Mouse (Mus musculus) E14TG2a.4 (cell line): Measurements from ENCODE around the gene Ddx52.

ENCODE experiments used
- H3K27me3 ChIP-seq: 2 replicates; pipeline ENCODE4 v1.6.1; 2014; ENCODE audit warnings: low read length, control low read depth; ENCODE audit not compliant: insufficient read depth
- H3K36me3 ChIP-seq: 2 replicates; pipeline ENCODE4 v1.6.1; 2014; ENCODE audit warnings: low read length, control low read depth; ENCODE audit not compliant: insufficient read depth
- H3K4me1 ChIP-seq: replicated peaks from 2 replicates; pipeline ENCODE4 v1.6.1; 2014; ENCODE audit warnings: low read depth, low read length, control low read depth
- H3K4me3 ChIP-seq: replicated peaks from 2 replicates; pipeline ENCODE4 v1.5.1; 2014; ENCODE audit warnings: mild to moderate bottlenecking, low read length
- H3K9me3 ChIP-seq: 2 replicates; pipeline ENCODE4 v1.6.1; 2014; ENCODE audit warnings: low read length, control low read depth
- CTCF ChIP-seq: conservative IDR thresholded peaks from 2 replicates; pipeline ENCODE4 v1.5.1; 2014; ENCODE audit warnings: low read length
- NANOG ChIP-seq: IDR thresholded peaks from 2 replicates; pipeline ENCODE4 v1.6.1; 2014; ENCODE audit warnings: borderline replicate concordance, low read length, mixed read lengths
- POU5F1 ChIP-seq: IDR thresholded peaks from 2 replicates; pipeline ENCODE4 v1.6.1; 2014; ENCODE audit warnings: low read length, borderline replicate concordance

Gene Ddx52

DNA sequence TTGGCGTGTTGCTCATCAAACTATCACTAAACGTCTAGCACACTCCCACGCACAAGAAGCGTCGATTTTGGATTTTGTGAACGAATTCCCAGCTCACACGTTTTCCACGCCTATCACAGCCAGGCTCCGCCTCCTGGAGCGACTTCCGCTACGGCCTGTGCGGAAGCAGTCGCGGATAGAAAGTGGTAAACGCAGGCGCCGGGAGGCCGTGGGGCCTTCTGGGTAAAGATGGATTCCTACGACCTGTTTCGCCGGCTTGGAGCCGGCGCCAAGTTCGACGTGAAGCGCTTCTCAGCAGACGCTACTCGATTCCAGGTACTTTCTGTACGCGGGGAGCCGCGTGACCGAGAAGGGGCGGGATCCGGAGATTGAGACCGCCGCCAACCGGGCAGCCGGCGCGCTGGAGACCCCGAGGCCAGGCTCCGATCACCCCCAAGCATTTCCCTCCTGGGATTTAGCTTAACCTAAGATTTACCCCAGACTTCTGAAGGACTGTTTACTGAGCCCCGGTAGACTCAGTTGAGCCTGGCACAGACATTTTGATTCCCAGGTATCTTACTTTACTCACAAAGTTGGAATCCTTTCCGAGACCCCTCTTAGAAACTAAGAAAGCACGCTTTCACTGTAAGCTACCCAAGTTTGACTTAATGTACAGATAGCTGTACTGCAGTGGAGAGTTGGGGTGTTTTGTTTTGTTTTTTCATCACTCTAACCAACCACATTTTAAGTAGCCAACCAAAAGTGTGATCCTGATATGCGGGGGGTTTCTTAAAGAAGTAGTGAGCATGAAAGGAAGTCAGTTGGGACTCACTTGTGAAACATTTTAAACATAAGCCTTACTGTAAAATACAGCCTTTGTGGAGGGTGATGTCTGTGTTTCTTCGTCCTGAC, at the start of gene Ddx52:
TSS of gene Ddx52 (plus strand) at position 113 of the 891 bp plus-strand sequence.
- no peaks in the 10 kb centered on the region for H3K9me3 ChIP-seq
- H3K27me3 ChIP-seq = peaks cover 8% of the 10 kb centered on the region; the same call in 1 of the 2 replicates
- peaks cover 41% of the 10 kb centered on the region for H3K36me3 ChIP-seq
- TF ChIP-seq POU5F1 (no peak), NANOG (no peak), CTCF (no peak)
- peak within 1 kb of the TSS; percentile 94 for H3K4me3 ChIP-seq
- peaks cover 18% of the 10 kb centered on the region for H3K4me1 ChIP-seq

DNA sequence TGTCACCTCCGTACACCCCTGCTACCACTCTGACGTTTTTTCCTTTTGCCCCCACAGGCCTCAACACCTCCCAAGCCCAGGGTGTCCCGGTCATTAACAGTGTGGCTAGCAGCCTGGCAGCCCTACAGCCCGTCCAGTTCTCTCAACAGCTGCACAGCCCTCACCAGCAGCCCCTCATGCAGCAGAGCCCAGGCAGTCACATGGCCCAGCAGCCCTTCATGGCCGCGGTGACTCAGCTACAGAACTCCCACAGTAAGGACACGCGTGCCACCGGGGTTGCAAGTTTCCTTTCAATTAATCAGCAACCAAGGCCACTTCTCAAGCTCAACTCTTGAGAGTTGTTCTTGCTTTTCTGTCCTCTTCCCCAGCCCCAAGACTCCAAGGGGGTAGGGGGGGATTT, 48.5 kb upstream of the Ddx52 start:
- peaks cover 32% of the 10 kb centered on the region for H3K4me1 ChIP-seq
- H3K36me3 ChIP-seq = no peaks in the 10 kb centered on the region
- H3K4me3 ChIP-seq = no peak overlapping the region
- no peaks in the 10 kb centered on the region for H3K9me3 ChIP-seq
- H3K27me3 ChIP-seq = 0 out of 2 replicates have a peak, but pooled peaks cover 2% of the 10 kb centered on the region
- TF ChIP-seq CTCF = no peak
- no peak for TF ChIP-seq POU5F1
- no peak for TF ChIP-seq NANOG

DNA sequence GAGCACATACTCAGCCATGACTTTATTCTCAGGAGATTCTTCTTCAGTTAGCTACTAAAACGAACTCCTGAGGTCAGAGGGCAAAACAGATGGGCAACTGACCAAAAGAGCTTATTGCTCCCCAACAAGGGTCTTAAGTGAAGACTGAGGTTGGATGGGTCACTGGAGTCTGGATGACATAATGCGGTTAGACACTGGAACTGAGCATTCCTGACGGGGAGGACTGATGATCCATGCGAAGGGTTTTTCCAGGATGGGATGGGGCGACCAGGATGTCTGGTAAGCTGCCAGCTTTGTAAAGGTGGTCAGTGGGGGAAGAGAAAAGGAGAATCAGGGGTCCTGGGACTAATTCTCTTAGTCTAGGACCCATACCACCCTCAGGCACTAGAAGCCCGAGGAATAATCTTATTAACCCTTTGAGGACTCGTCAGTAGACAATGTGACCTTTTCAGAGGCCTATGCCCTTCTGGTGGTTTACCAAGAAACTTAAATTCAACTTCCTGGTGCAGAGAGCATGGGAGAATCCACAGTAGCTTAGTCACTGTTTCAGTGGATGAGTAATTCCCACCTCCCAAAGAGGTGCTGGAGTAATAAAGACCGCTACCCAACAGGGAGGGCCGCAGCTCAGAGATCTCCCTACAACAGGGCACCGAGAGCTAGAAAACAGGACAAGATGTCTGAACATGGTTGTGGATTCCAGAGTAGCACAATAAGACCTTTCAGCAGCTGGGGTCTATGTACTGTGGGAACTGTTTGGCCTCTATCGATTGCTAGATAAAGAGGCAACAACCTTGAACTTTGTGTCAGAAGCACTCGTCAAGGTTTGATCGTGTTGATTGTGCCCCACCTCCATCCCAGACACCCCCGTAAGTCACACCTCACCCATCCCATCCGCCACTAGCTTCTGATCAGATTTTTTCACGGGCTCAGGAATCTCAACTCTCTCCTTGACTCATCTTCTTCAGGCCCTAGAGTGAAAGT, 45.1 kb upstream of the Ddx52 start:
- Histone ChIP-seq H3K27me3 (no peaks in the 10 kb centered on the region), H3K36me3 (no peaks in the 10 kb centered on the region), H3K9me3 (no peaks in the 10 kb centered on the region), H3K4me3 (no peak overlapping the region), H3K4me1 (peaks cover 18% of the 10 kb centered on the region)
- TF ChIP-seq POU5F1 (no peak), CTCF (no peak), NANOG (no peak)

DNA sequence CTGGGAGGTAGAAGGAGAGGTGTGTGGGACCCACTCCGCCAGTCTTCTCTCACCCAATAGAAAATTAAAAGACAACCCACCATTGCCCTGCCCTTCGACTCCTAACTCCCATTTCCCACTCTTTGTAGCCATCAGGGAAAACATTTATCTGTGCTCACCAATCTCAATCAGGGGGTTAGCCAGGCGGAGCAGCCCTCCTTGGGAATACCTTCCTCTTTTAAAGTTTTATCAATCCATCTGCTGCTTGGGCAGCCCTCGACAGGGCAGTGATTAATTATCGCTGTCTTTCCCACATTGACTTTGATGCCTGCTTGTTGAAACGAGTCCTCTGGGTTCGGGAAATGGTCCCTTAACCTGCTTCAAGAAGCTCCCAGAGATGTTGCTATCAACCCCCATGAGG, 44.3 kb upstream of the Ddx52 start:
- Histone ChIP-seq H3K36me3 (no peaks in the 10 kb centered on the region), H3K4me3 (no peak overlapping the region), H3K4me1 (peaks cover 10% of the 10 kb centered on the region), H3K9me3 (no peaks in the 10 kb centered on the region), H3K27me3 (no peaks in the 10 kb centered on the region)
- TF ChIP-seq POU5F1 (no peak), NANOG (no peak), CTCF (no peak)

DNA sequence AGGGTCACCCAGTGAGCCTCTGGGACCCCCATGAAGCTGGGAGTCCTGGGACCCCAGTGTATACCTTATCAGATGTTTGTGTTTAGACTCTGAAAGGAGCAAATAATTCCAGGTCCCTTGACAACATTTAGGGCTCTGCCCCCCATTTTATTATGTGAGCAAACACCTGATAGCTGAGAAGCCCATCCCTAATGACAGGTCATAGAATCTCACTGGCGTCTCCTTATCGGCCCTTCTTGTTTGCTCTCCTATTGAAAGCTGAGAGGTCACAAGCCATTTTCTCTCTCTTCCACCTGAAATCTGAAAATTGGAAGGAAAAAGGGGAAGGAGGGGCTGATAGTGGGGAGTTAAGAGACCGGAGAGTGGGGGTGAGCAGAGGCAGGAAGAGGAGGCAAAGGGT, 39.0 kb upstream of the Ddx52 start:
- Histone ChIP-seq H3K27me3 (0 out of 2 replicates have a peak, but pooled peaks cover 2% of the 10 kb centered on the region), H3K4me1 (0 out of 2 replicates have a peak, but pooled peaks cover 2% of the 10 kb centered on the region), H3K9me3 (no peaks in the 10 kb centered on the region), H3K4me3 (no peak overlapping the region), H3K36me3 (no peaks in the 10 kb centered on the region)
- TF ChIP-seq CTCF = no peak
- TF ChIP-seq POU5F1 = no peak
- no peak for TF ChIP-seq NANOG

DNA sequence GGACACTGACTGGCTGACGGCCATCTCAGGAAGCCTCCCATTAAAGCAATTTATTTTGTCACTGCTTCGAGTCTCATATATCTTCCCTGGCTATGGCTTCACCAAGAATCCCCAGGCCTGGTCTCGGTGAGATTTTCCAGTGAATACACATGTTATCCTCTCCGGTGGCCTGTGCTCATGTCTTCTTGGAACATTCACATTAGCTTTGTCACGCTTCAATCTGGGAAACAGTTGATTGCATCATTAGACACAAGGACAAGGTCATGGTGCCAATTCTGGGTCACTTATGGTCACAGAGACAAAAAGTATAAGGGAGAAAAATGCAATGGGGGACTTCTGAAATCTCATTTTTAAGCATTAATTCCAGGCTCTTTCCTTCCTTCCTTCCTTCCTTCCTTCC, 36.1 kb upstream of the Ddx52 start:
- Histone ChIP-seq H3K27me3 (0 out of 2 replicates have a peak, but pooled peaks cover 2% of the 10 kb centered on the region), H3K9me3 (no peaks in the 10 kb centered on the region), H3K4me3 (no peak overlapping the region), H3K36me3 (no peaks in the 10 kb centered on the region), H3K4me1 (0 out of 2 replicates have a peak, but pooled peaks cover 2% of the 10 kb centered on the region)
- no peak for TF ChIP-seq CTCF
- no peak for TF ChIP-seq NANOG
- no peak for TF ChIP-seq POU5F1

DNA sequence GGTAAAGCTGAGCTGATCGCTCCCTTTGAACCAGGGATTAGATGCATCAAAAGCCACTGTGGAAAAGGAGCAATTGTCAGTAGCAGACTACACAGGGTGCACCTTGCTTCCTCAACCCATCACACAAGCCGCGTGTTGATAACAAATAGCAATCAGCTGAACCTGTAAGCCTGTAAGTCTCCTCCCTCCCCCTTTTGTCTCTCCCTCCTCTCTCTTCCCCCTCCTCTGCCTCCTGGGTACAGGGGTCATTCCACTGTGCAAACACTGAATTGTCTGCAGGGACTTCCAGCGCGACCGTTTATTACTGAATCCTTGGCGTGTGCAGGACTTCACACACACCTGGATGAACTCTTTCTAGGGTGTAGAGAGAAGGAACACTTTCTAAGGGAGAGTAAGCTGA, 33.5 kb upstream of the Ddx52 start:
- 0 out of 2 replicates have a peak, but pooled peaks cover 2% of the 10 kb centered on the region for H3K4me1 ChIP-seq
- no peak for TF ChIP-seq CTCF
- no peak for TF ChIP-seq POU5F1
- no peak for TF ChIP-seq NANOG
- no peaks in the 10 kb centered on the region for H3K9me3 ChIP-seq
- H3K4me3 ChIP-seq = no peak overlapping the region
- H3K27me3 ChIP-seq = 0 out of 2 replicates have a peak, but pooled peaks cover 4% of the 10 kb centered on the region
- no peaks in the 10 kb centered on the region for H3K36me3 ChIP-seq
